Mouse (Mus musculus) G1E (cell line): ENCODE results near the gene Pvalb. TPM values are rescaled to one million over a fixed set of nuclear protein-coding genes. Genes with fewer than 3 reads are reported as not detected.

Source experiments
- ATAC-seq: 2 replicates; pipeline ENCODE4 v1.8.0; 2016; ENCODE audit warnings: mild to moderate bottlenecking; ENCODE audit not compliant: insufficient number of reproducible peaks, poor library complexity, low FRiP score, severe bottlenecking; ENCODE audit errors: extremely low read depth
- DNase-seq: peaks from one replicate; pipeline ENCODE4 v3.0.0; 2012; ENCODE audit warnings: low spot score
- H3K27me3 ChIP-seq: 2 replicates; pipeline ENCODE4 v1.6.1; 2012; ENCODE audit warnings: mild to moderate bottlenecking, low read length, inconsistent platforms; ENCODE audit not compliant: insufficient read depth
- H3K36me3 ChIP-seq: replicated peaks from 2 replicates; pipeline ENCODE3; 2012; ENCODE audit warnings: mild to moderate bottlenecking, inconsistent platforms
- H3K4me1 ChIP-seq: 2 replicates; pipeline ENCODE4 v1.6.1; 2012; ENCODE audit warnings: low read depth, low read length, inconsistent platforms, mixed read lengths; ENCODE audit not compliant: insufficient read depth
- H3K4me3 ChIP-seq: 2 replicates; pipeline ENCODE4 v1.5.1; 2012; ENCODE audit warnings: low read depth, mild to moderate bottlenecking, inconsistent platforms, low read length, moderate library complexity, mixed read lengths
- H3K9me3 ChIP-seq: replicated peaks from 2 replicates; pipeline ENCODE4 v1.6.1; 2012; ENCODE audit warnings: inconsistent platforms
- CTCF ChIP-seq: IDR thresholded peaks from 2 replicates; pipeline ENCODE4 v1.5.1; 2012; ENCODE audit warnings: low read depth, low read length, inconsistent platforms, mixed read lengths
- GATA1 ChIP-seq: IDR thresholded peaks from 2 replicates; pipeline ENCODE4 v1.6.1; 2012; ENCODE audit warnings: borderline replicate concordance, low read length, inconsistent platforms, mixed read lengths
- GATA2 ChIP-seq: IDR thresholded peaks from 2 replicates; pipeline ENCODE4 v1.6.1; 2012; ENCODE audit warnings: low read depth, low read length, inconsistent platforms, borderline replicate concordance
- POLR2AphosphoS5 ChIP-seq: IDR thresholded peaks from 2 replicates; pipeline ENCODE4 v1.6.1; 2012; ENCODE audit warnings: low read depth, low read length, inconsistent platforms; ENCODE audit not compliant: insufficient replicate concordance
- TAL1 ChIP-seq: conservative IDR thresholded peaks from 2 replicates; pipeline ENCODE4 v1.6.1; 2012; ENCODE audit warnings: low read depth, low read length, inconsistent platforms, mixed read lengths
- polyA plus RNA-seq: library from polyadenylated mRNA; stranded (reverse); fragments of >175 nt; gene quantifications from 2 replicates; pipeline ENCODE4 v1.2.3, GENCODE M21; 2012
- total RNA-seq, 2 experiments: library from RNA; stranded (forward) in 1 of 2; stranded (reverse) in 1 of 2; fragments of 200-1000 nt in 1 of 2; fragments of >200 nt in 1 of 2; fragmentation: Nextera tagmentation in 1 of 2; gene quantifications; 2 replicates each; pipeline ENCODE4 v1.2.3; 2014 to 2017

The Pvalb gene
- total and polyA plus RNA-seq, 3 experiments = not detected

- Histone ChIP-seq H3K36me3 (no peaks in the 10 kb centered on the region), H3K4me1 (no peaks in the 10 kb centered on the region), H3K9me3 (no peaks in the 10 kb centered on the region), H3K4me3 (no peak overlapping the region), H3K27me3 (peaks cover 22% of the 10 kb centered on the region)
- DNase-seq = no peak
- ATAC-seq = no peak
- TF ChIP-seq GATA2 = no peak
- no peak for TF ChIP-seq POLR2AphosphoS5
- TF ChIP-seq CTCF = no peak
- no peak for TF ChIP-seq GATA1
- TF ChIP-seq TAL1 = no peak
Observed at GRCm38 (mm10) chr15:78204053-78204847, 1.9 kb downstream of the Pvalb start.

- no peaks in the 10 kb centered on the region for H3K9me3 ChIP-seq
- H3K27me3 ChIP-seq = peaks cover 16% of the 10 kb centered on the region
- ATAC-seq (no peak), DNase-seq (no peak)
- no peaks in the 10 kb centered on the region for H3K4me1 ChIP-seq
- TF ChIP-seq CTCF (no peak), GATA1 (no peak), GATA2 (no peak), TAL1 (no peak), POLR2AphosphoS5 (no peak)
- no peak overlapping the region for H3K4me3 ChIP-seq
- H3K36me3 ChIP-seq = no peaks in the 10 kb centered on the region
Observed at GRCm38 (mm10) chr15:78195096-78195880, 10.9 kb downstream of the Pvalb start.

GRCm38 (mm10) chr15:78194320-78194719, 11.9 kb downstream of the Pvalb start:
- no peak for TF ChIP-seq CTCF
- TF ChIP-seq TAL1 = no peak
- TF ChIP-seq POLR2AphosphoS5 = no peak
- no peak for TF ChIP-seq GATA2
- TF ChIP-seq GATA1 = no peak
- DNase-seq (no peak), ATAC-seq (no peak)
- H3K27me3 ChIP-seq = peaks cover 21% of the 10 kb centered on the region
- H3K4me1 ChIP-seq = no peaks in the 10 kb centered on the region
- no peaks in the 10 kb centered on the region for H3K9me3 ChIP-seq
- no peak overlapping the region for H3K4me3 ChIP-seq
- no peaks in the 10 kb centered on the region for H3K36me3 ChIP-seq

GRCm38 (mm10) chr15:78189636-78190035, 16.6 kb downstream of the Pvalb start:
- no peaks in the 10 kb centered on the region for H3K9me3 ChIP-seq
- H3K36me3 ChIP-seq = no peaks in the 10 kb centered on the region
- ATAC-seq = no peak
- peaks cover 18% of the 10 kb centered on the region for H3K27me3 ChIP-seq
- H3K4me1 ChIP-seq = no peaks in the 10 kb centered on the region
- no peak overlapping the region for H3K4me3 ChIP-seq
- DNase-seq = no peak
- TF ChIP-seq POLR2AphosphoS5 = no peak
- TF ChIP-seq GATA1 = no peak
- no peak for TF ChIP-seq CTCF
- TF ChIP-seq GATA2 = no peak
- TF ChIP-seq TAL1 = no peak

- ATAC-seq (no peak), DNase-seq (no peak)
- Histone ChIP-seq H3K27me3 (peaks cover 14% of the 10 kb centered on the region), H3K9me3 (no peaks in the 10 kb centered on the region), H3K4me1 (no peaks in the 10 kb centered on the region), H3K36me3 (no peaks in the 10 kb centered on the region), H3K4me3 (no peak overlapping the region)
- TF ChIP-seq CTCF (no peak), POLR2AphosphoS5 (no peak), GATA2 (no peak), GATA1 (no peak), TAL1 (no peak)
Observed at GRCm38 (mm10) chr15:78188546-78188945, 17.7 kb downstream of the Pvalb start.

GRCm38 (mm10) chr15:78186906-78187305, 19.3 kb downstream of the Pvalb start:
- no peaks in the 10 kb centered on the region for H3K9me3 ChIP-seq
- no peaks in the 10 kb centered on the region for H3K36me3 ChIP-seq

More at GRCm38 (mm10) chr15:78186906-78187305, 19.3 kb downstream of the Pvalb start:
- TF ChIP-seq GATA1 (no peak), TAL1 (no peak), POLR2AphosphoS5 (no peak), GATA2 (no peak), CTCF (no peak)
- DNase-seq (no peak), ATAC-seq (no peak)
- H3K4me3 ChIP-seq = no peak overlapping the region
- peaks cover 22% of the 10 kb centered on the region for H3K27me3 ChIP-seq
- H3K4me1 ChIP-seq = no peaks in the 10 kb centered on the region
